Mouse (Mus musculus): ENCODE measurements around the gene 4930407I10Rik.

The 4930407I10Rik gene

DNA sequence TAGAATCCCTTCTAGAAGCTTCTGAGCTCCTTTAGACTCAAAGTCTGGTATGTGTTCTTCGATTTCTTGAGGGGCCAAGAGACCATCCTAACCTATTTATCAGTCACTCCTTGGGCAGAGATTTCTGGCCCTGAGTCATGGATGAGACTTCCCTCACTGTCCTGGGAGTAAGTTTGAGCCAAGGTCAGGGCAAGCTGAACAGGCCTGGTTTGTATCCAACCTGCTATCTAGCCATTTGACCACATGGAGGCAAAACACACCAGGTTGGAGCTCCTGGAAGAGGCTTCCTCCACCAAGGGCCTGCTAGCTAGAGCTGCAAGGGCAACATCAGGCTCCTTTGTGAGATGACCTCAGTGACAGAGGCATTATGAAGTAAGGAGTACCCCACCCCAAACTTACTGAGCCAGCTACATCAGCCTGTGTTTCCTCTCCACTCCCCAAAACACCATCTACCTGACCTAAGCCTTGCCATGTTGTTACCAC, at the start of gene 4930407I10Rik:
Gene 4930407I10Rik, plus strand, starts transcription at position 433 of the 483 bp plus-strand sequence.
- DNase-seq, result no peak

DNA sequence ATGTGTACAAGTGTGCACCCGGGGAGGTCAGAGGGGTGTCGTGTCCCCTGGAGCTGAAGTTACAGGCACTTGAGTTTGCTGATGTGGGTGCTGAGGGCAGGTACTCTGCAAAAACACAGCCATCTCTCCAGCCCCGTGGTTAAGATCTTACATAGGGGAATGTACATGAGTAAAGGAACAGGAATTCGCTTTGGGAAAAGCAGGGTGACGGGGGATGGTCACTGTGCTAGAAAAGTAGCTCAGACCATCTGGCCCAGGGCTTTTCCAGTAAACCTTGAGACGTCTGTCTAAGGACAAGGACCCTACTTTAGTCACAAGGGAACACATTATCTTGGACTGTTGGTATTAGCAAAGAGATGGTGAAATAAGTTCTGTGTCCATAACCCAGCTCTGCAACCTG, 47.0 kb upstream of the 4930407I10Rik start:
- no peak for DNase-seq

DNA sequence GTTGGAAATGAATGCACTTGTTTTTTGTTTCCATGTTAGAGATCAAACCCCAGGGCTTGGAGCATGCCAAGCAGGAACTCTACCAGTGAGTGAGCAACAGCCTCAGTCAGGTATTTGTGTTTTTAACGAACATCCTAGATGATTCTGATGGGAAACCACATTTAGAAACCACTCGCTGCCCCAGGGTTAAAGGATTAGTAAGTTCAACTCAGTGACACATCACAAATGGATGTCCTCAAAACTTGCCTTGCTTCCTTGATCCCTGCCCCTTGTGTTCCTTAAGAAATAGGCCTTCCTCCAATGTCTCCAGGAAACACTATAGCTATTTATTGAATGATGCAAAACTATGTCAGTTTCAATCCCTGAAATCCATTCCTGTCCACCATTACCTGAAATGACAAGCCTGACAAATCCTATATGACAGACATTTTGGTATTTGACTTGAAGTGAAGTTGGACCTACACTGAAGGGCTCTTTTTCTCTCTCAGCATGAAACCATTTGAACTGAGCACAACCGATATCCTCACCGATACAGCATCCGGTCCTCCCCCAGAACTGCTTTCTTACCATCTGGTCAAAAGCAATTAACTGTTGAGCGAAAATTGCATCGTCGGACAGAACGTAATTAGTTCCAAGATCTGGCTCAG, 44.1 kb upstream of the 4930407I10Rik start:
- no peak for DNase-seq

DNA sequence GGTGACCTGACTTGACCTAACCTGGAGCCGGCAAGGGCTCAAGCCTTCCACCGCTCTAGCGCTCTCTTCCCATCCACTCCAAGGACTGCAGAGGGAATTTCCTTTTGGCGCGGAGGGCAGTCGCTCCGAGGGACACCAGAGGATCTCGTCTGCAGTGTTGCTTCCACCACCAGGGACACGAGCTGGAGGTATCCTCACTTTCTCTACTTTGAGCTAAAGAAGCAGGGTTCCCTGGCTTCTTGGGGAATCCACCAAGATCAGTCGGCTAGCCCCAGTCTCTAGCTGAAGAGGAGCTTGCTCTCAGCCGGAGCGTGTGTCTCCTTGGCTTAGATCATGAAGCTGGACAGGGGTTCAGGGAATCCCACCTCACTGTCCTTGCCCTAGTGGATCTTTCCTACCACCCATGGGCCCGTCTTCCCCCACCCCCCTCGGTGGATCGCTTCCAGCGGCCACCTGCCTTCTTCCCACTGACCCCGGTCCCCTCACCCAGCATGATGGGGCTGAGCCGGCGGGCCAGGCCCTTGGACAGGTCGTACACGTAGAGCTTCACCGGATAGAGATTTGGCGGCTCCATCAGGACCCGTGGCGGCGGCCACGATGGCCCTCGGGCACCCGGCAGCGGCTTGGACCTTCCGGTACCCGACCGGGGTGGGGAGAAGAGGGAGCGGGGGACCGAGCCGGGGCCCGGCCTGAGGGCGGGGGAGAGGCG, 43.4 kb upstream of the 4930407I10Rik start:
- peak; percentile 46 for DNase-seq

DNA sequence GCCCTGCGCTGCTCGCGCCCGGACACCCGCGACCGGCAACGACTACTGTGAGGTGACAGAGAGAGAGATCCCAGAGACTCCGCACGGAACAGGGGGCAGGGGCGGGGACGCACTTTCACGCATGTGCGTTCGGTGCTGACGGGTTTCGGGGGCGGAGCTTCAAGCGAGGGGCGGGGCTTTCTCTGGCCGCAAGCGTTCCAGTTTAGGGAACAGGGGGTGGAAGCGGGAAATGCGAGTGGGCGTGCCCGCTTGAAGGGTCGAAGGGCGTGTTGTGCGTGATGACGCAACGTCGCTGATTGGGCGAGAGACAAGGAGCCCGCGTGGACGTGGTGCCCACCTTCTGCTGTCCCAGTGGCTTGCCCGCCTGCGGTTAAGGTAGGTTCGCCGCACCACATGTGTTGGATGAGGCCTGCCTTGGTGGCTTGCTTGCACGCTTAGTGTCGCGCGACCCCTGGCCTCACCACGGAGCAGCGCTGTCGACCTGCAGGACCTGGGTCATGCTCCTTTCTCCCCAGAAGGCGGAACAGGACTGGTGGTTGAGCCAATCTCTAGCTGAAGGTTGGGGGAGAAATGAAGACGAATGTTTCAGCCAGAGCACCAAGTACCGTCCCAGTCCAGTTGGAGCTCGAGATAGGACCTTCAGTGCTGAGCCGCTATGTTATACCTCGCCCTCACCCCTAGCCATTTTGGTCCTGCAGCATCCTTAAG, 42.7 kb upstream of the 4930407I10Rik start:
- DNase-seq, result peak; percentile 100

DNA sequence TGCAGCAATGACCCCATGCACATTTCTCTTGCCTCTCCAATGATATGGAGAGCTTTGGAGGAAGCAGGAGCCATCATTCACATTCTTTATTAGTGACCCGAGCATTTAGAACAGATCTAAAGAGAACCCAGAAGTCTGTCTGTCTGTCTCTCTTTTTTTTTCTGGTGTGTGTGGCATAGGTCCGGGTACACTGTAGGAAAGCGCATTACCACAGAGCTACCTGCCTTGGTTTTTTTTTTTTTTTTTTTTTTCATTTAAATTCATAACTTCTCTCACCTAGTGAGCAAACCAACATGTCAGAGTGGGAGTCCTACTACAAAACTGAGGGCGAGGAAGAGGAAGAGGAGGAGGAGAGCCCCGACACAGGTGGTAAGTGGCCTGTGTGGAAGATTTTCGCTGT, 42.1 kb upstream of the 4930407I10Rik start:
- no peak for DNase-seq

DNA sequence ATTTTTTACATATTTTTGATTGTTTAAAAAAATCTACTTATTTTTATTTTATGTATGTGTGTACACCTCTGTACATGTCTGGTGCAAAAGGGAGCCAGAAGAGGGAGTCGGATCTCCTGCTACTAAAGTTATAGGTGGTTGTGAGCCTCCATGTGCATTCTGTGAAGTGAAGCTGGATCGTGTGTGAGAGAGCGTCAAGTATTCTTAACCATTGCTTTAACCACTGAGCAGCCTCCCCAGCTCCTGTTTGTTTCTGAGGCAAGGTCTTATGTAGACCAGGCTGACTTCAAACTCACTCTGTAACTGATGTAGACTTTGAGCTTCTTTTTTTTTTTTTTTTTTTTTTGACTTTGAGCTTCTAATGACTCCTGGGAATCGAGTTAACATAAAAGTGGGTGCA, 41.5 kb upstream of the 4930407I10Rik start:
- DNase-seq, result no peak

DNA sequence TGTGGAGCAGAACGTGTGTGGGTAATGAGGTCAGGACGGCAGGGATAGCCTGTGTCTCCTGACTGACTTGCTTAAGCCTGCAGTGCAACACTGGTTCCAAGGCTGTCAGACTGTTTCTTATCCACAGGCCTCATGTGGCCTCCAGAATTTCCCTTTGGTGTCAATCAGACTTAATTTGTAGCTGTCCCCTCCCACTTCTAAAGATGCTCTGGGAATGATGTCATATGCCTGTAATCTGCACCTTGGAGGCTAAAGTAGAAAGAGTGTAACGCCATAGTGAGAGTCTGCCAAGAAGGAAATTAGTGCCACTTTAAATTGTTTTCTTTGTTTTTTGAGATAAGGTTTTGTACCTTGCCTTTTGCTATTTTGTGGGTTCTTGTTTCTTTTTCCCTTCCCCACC, 39.7 kb upstream of the 4930407I10Rik start:
- DNase-seq, result no peak

DNA sequence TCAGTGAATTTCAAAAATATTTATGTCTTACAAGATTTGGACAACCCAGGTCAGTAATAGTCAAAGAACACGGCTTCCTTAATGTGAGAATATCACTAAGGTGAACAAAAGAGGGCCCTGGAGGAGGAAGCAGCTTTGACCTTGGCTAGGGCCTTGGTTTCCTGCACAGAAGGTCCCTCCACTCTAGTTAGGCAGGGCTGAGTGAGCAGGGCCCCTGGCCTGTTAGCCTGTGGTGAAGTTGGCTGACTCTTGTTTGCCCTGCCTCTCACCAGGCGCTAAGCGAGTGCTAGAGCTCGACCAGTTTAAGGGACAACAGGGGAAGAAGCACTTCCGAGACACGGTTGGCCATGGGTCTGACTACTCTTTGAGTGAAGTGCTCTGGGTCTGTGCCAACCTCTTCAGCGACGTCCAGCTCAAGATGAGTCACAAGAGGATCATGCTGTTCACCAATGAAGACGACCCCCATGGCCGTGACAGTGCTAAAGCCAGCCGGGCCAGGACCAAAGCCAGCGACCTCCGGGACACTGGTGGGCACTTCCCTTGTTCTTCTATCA, 36.3 kb upstream of the 4930407I10Rik start:
- DNase-seq, result no peak

DNA sequence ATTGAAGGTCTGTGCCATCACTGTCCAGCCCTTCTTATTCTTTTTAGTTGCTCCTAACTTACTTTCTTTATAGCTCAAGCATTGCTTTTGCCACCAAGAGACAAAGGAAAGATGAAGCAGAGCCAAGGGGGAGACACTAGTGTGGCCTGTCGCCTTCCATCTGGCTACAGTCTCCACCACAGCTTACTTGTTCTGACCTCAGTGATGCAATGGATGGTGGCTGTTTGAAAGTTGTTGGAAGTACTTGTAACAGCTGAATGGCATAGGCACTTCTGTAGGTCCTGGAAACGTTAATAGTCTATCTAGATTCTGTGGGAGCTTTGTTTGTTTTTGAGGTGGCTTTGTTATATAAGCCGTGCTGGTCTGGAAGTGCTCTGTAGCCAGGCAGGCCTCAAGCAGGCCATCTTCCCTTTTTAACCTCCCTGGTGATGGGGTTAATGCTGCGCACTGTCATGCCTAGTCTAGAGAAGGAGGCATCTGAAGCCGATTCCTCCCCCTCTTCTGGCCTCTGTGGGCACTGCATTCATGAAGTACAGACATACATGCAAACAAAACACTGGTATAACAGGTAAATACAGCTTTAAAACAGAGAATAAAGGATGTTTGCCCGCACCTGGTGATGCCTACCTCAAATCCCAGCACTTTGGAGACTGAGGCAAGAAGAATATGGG, 34.9 kb upstream of the 4930407I10Rik start:
- no peak for DNase-seq

DNA sequence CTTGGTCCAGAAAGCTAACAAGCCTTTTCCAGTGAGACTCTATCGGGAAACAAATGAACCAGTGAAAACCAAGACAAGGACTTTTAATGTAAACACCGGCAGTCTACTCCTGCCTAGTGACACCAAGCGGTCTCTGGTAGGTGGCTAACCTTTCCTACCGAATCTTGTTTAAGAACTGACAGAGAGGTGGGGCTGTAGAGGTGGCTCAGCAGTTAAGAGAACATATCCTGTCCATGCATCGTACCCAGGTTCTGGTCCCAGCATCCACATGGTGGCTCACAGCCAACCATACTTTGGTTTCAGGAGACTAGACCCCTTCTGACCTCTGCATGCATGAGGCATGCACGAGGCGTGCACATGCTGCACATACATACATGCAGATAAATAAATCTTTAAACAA, 31.7 kb upstream of the 4930407I10Rik start:
- DNase-seq, result no peak

DNA sequence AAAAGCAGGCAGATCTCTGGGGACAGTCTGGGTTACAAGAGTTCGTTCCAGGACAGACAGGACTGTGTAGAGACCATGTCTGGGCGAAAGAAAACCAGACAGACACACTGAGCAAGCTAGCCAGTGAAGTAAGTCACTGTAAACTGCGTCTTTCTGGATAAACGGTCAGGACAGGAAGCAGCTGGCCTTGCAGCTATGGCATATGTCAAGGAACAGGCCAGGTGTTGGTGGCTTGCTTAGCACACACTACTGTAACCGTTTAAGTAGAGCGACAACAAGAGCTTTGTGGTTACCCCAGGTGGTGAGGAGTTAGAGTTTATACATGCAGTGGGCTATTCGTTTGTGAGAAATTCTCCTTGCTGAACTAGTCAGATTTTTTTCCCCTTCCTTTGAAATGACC, 31.2 kb upstream of the 4930407I10Rik start:
- no peak for DNase-seq

DNA sequence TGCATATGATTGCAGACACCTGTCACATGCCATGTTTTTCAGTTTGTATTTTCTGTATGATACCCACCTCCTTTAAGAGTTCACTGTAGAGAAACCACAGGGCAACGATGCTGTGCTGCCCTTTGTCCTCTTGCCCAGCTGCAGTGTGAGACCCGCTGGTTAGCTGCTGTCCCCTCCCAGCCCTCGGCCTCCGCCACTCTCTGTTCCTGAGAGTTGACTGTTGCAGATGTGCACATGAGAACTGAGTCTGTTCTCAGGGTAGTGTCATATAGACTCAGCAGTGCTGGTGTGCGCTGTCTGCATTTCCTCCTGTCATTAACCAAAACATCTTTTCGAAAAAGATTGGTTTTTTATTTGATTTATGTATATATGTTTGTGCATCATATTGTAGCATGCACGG, 26.6 kb upstream of the 4930407I10Rik start:
- DNase-seq, result no peak

DNA sequence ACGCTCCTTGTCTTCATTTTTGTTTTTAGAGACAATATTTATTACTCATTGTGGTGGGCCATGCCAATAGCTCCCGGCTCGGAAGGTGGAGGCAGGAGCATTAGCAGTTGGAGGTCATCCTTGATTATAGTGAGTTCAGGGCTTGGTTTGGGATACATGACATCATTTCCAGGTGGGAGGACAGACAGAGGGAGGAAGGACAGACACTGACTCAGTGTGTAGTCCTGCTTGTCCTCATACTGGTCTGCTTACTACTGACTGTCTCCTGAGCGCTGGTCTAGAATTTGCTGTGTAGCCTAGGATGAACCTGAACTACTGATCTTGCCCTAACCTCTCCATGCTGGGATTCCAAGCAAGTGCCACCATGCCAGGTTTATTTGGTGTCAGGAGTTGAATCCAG, 25.2 kb upstream of the 4930407I10Rik start, which contains the start of gene Desi1:
Gene Desi1, minus strand, starts transcription at position 101 of the 400 bp plus-strand sequence.
- no peak for DNase-seq

DNA sequence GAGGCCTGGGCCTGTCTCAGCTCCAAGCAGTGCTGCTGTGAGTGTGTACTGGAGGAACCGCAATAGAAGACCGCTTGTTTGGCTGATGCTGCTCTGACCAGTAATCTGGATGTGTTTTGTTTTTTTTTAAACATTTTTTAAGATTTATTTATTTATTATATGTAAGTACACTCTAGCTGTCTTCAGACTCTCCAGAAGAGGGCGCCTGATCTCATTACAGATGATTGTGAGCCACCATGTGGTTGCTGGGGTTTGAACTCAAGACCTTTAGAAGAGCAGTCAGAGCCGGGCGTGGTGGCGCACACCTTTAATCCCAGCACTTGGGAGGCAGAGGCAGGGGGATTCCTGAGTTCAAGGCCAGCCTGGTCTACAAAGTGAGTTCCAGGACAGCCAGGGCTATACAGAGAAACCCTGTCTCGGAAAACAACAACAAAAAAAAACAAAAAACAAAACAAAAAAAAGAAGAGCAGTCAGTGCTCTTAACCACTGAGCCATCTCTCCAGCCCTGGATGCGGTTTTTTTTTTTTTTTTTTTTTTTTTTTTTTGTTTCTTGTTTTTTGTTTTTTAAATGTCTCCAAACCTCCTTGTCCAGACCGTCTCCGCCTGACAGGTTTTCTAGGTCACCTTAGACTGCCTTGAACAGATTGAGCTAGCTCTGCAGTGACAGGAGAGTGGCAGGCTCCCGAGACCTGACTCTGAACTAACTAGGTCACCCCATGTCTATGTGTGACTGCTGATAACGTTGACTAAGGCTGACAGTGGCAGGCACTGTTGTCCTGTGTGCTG, 22.9 kb upstream of the 4930407I10Rik start:
- no peak for DNase-seq

DNA sequence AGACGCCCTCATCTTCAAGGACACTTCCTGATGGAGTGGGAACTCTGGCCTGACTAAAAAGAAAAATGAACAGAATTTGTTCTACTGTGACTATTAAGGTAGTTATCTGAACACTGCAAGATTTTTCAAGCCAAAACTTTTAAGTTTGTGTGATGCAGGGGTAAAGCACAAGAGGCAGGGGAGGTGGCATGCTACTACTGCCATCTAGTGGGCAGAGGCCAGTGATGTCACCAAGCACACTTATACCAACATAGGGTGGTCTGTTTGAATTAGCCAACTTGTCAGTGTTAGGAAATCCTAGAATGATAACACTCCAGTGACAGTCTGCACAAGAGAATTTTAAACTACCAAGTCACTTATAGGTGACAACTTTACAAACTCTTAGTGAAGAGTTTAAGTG, 18.3 kb upstream of the 4930407I10Rik start:
- DNase-seq, result peak; percentile 34

DNA sequence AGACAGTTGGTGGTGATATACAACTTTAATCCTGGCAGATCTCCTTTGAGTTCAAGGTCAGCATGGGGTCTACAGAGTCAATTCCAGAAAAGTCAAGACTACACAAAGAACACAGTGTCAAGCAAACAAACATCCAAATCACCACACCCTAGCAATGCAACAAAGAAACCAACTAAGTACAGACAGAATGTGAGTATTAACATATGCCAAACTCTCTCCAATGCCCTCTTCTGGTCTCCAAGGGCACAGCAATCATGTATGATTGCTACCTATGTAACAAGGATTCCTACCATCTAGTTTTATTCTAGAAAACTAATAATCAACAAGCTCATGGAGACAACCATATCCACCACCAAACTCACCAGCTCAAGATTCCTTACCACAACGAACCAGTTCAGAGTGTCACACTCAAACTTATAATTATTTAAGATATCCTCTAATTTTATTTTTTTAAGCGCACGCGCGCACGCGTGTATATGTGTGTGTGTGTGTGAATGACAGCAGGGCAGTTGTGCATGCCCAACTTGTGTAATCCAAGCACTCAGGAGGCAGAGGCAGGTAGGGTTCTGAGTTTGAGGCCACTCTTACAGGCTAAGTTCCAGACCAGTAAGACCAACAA, 14.7 kb upstream of the 4930407I10Rik start:
- no peak for DNase-seq

DNA sequence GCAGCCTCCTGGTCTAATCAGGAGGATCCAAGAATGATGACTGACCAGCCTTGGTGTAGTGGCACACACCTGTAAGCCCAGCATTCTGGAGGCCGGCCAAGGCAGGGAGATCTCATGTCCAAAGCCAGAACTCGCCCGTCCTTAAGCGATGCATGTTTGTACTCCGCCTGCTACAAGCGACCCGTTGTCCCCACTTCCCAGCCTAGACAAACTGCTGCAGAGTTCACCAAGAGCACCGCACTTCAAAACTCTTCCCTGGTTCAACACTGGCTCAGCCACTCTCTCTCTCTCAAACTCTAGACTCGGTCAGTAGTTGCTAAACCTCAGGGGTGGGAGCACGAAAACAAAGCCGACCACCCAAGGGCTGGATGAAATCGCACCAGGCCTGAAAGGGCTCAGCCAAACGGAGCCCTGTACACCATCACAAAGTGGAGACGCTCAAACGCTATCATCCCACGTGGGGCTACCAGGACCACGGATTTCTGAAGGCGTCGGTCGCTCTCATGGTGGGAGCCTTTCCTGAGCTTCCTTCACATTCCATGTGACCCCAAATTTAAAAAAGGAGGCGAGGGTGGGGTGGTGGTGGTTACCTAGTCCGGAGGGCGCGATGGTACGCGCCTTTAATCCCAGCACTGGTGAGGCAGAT, 12.6 kb upstream of the 4930407I10Rik start:
- DNase-seq, result peak; percentile 18

DNA sequence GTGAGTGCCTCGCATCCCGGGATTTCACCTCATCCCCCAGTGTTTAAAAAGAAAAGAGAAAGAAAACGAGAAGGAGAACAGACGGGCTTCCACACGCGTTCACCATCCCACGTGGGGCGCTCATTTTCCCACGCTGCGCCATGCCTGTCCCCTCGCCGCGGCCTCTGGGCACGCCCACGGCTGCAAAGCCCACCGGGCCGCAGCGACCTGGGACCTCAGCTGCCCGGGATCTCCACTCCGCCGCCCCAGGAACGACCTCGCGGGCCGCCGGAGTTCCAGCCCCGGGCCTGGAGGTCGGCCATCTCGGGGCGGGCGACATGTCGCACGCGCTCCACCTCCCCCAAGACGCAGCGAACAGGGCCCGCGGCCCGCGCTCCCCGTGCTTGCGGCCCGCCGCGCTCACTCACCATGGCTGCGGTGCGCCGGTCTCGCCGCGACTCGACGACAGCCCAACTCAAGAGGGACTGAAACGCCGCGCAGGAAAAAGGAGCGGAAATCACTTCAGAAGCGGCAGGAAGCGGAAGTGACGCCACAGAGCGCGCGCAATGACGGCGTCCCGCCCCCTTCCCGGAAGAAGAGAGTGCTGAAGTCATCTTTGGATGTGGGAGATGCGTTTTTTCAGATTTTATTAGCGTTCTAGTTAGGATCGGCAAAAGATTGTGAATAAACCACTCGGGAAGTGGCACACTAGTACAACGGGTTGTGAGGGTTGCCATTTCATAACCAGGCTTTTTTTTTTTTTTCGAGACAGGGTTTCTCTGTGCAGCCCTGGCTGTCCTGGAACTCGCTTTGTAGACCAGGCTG, 11.7 kb upstream of the 4930407I10Rik start, which contains the start of gene Snu13:
Gene Snu13, minus strand, starts transcription at position 519 of the 804 bp plus-strand sequence.
- peak; percentile 94 for DNase-seq

DNA sequence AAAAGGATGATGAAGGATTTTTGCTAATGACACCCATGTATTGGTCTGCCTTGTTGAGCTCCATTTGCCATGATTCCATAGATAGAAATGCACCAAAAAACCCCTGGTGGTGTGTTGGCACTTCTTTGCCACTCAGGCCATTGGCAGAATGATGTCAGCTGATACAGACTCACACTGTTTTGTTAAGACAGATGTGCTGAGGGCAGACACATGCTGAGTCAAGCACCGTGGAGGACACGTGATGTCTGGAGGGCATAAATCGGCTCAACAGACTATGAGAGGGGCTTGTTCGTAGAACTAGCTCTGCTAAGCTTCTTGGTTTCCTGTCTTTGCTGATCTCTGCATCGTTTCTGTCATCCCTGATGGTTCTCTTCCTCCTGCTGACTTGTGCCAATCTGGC, 6.4 kb upstream of the 4930407I10Rik start:
- no peak for DNase-seq
